Mouse (Mus musculus): ENCODE data around the gene Nfatc2. TPM values are rescaled to one million over a fixed set of nuclear protein-coding genes. Genes with fewer than 3 reads are reported as not detected.

Nfatc2 gene
- total and polyA plus RNA-seq, 2 experiments from 2014 or later, result 7.3 to 7.4 TPM

GRCm38 (mm10) chr2:168579109-168579508, 22.3 kb downstream of the Nfatc2 start:
- Histone ChIP-seq H3K4me2 (ENCODE audit: low read depth, low read length) (no peak overlapping the region), H3K9ac (replicated peaks; ENCODE audit: low read depth, low read length) (no peak overlapping the region), H3K36me3 (replicated peaks; ENCODE audit: control insufficient read depth, insufficient read depth, low read length) (no peaks in the 10 kb centered on the region), H3K27ac (ENCODE audit: low read depth) (no peak overlapping the region), H3K4me1 (ENCODE audit: control insufficient read depth, insufficient read depth) (peaks cover 61% of the 10 kb centered on the region), H3K27me3 (ENCODE audit: control insufficient read depth, insufficient read depth, low read length) (no peaks in the 10 kb centered on the region), H3K9me3 (replicated peaks; ENCODE audit: control insufficient read depth, low read length) (no peaks in the 10 kb centered on the region), H3K4me3 (ENCODE audit: low read depth, low read length) (no peak overlapping the region)
- ATAC-seq (ENCODE audit: insufficient read depth, low read depth) (no peak), DNase-seq (ENCODE audit: low spot score) (no peak)
- no peak for TF ChIP-seq CTCF (IDR thresholded peaks at IDR 0.05; ENCODE audit: low read depth)
- no peak for TF ChIP-seq EP300 (IDR thresholded peaks at IDR 0.05; ENCODE audit: low read depth)
- WGBS, result 65% methylated on average over 3 of the region's 3 CpGs

GRCm38 (mm10) chr2:168578132-168578531, 23.3 kb downstream of the Nfatc2 start:
- Histone ChIP-seq H3K27ac (ENCODE audit: low read depth) (no peak overlapping the region), H3K4me1 (ENCODE audit: control insufficient read depth, insufficient read depth) (peaks cover 57% of the 10 kb centered on the region), H3K4me3 (ENCODE audit: low read depth, low read length) (no peak overlapping the region), H3K4me2 (ENCODE audit: low read depth, low read length) (no peak overlapping the region), H3K9me3 (replicated peaks; ENCODE audit: control insufficient read depth, low read length) (no peaks in the 10 kb centered on the region), H3K27me3 (ENCODE audit: control insufficient read depth, insufficient read depth, low read length) (no peaks in the 10 kb centered on the region), H3K9ac (replicated peaks; ENCODE audit: low read depth, low read length) (0 out of 2 replicates have a peak overlapping the region, but pooled peaks have one; percentile 23), H3K36me3 (replicated peaks; ENCODE audit: control insufficient read depth, insufficient read depth, low read length) (no peaks in the 10 kb centered on the region)
- peak; percentile 32; the same call in 1 of the 2 replicates for ATAC-seq (ENCODE audit: insufficient read depth, low read depth)
- DNase-seq (ENCODE audit: low spot score), result no peak
- 54% methylated on average over 9 of the region's 9 CpGs for WGBS
- TF ChIP-seq CTCF (IDR thresholded peaks at IDR 0.05; ENCODE audit: low read depth) (no peak), EP300 (IDR thresholded peaks at IDR 0.05; ENCODE audit: low read depth) (no peak)

GRCm38 (mm10) chr2:168577381-168577780, 24.1 kb downstream of the Nfatc2 start:
- Histone ChIP-seq H3K36me3 (replicated peaks; ENCODE audit: control insufficient read depth, insufficient read depth, low read length) (no peaks in the 10 kb centered on the region), H3K9me3 (replicated peaks; ENCODE audit: control insufficient read depth, low read length) (no peaks in the 10 kb centered on the region), H3K27ac (ENCODE audit: low read depth) (no peak overlapping the region), H3K4me3 (ENCODE audit: low read depth, low read length) (no peak overlapping the region), H3K9ac (replicated peaks; ENCODE audit: low read depth, low read length) (0 out of 2 replicates have a peak overlapping the region, but pooled peaks have one; percentile 23), H3K27me3 (ENCODE audit: control insufficient read depth, insufficient read depth, low read length) (no peaks in the 10 kb centered on the region), H3K4me2 (ENCODE audit: low read depth, low read length) (no peak overlapping the region), H3K4me1 (ENCODE audit: control insufficient read depth, insufficient read depth) (peaks cover 54% of the 10 kb centered on the region)
- DNase-seq (ENCODE audit: low spot score), result no peak
- TF ChIP-seq EP300 (IDR thresholded peaks at IDR 0.05; ENCODE audit: low read depth) (no peak), CTCF (IDR thresholded peaks at IDR 0.05; ENCODE audit: low read depth) (no peak)
- WGBS, result 66% methylated on average over 7 of the region's 7 CpGs
- no peak for ATAC-seq (ENCODE audit: insufficient read depth, low read depth)

GRCm38 (mm10) chr2:168575834-168576233, 25.6 kb downstream of the Nfatc2 start:
- peaks cover 51% of the 10 kb centered on the region for H3K4me1 ChIP-seq (ENCODE audit: control insufficient read depth, insufficient read depth)
- no peak overlapping the region for H3K27ac ChIP-seq (ENCODE audit: low read depth)
- no peak overlapping the region for H3K4me2 ChIP-seq (ENCODE audit: low read depth, low read length)
- H3K9me3 ChIP-seq (replicated peaks; ENCODE audit: control insufficient read depth, low read length), result no peaks in the 10 kb centered on the region
- 88% methylated on average over 5 of the region's 5 CpGs for WGBS
- TF ChIP-seq CTCF (IDR thresholded peaks at IDR 0.05; ENCODE audit: low read depth) (no peak), EP300 (IDR thresholded peaks at IDR 0.05; ENCODE audit: low read depth) (no peak)
- no peak overlapping the region for H3K9ac ChIP-seq (replicated peaks; ENCODE audit: low read depth, low read length)
- DNase-seq (ENCODE audit: low spot score) (no peak), ATAC-seq (ENCODE audit: insufficient read depth, low read depth) (no peak)
- H3K4me3 ChIP-seq (ENCODE audit: low read depth, low read length), result no peak overlapping the region
- no peaks in the 10 kb centered on the region for H3K27me3 ChIP-seq (ENCODE audit: control insufficient read depth, insufficient read depth, low read length)
- peaks cover 7% of the 10 kb centered on the region; the same call in 1 of the 2 replicates for H3K36me3 ChIP-seq (replicated peaks; ENCODE audit: control insufficient read depth, insufficient read depth, low read length)

- Histone ChIP-seq H3K4me3 (ENCODE audit: low read depth, low read length) (no peak overlapping the region), H3K9ac (replicated peaks; ENCODE audit: low read depth, low read length) (no peak overlapping the region), H3K27me3 (ENCODE audit: control insufficient read depth, insufficient read depth, low read length) (no peaks in the 10 kb centered on the region), H3K36me3 (replicated peaks; ENCODE audit: control insufficient read depth, insufficient read depth, low read length) (peaks cover 16% of the 10 kb centered on the region), H3K9me3 (replicated peaks; ENCODE audit: control insufficient read depth, low read length) (no peaks in the 10 kb centered on the region), H3K4me2 (ENCODE audit: low read depth, low read length) (no peak overlapping the region), H3K27ac (ENCODE audit: low read depth) (peak overlapping the region; percentile 37; the same call in 1 of the 2 replicates), H3K4me1 (ENCODE audit: control insufficient read depth, insufficient read depth) (peaks cover 43% of the 10 kb centered on the region)
- TF ChIP-seq EP300 (IDR thresholded peaks at IDR 0.05; ENCODE audit: low read depth), result no peak
- no peak for TF ChIP-seq CTCF (IDR thresholded peaks at IDR 0.05; ENCODE audit: low read depth)
- 48% methylated on average over 10 of the region's 10 CpGs for WGBS
- ATAC-seq (ENCODE audit: insufficient read depth, low read depth) (no peak), DNase-seq (ENCODE audit: low spot score) (no peak)
Measured at GRCm38 (mm10) chr2:168574934-168575333, 26.5 kb downstream of the Nfatc2 start.

- Histone ChIP-seq H3K36me3 (replicated peaks; ENCODE audit: control insufficient read depth, insufficient read depth, low read length) (peaks cover 25% of the 10 kb centered on the region), H3K4me2 (ENCODE audit: low read depth, low read length) (no peak overlapping the region), H3K9ac (replicated peaks; ENCODE audit: low read depth, low read length) (no peak overlapping the region), H3K4me1 (ENCODE audit: control insufficient read depth, insufficient read depth) (peaks cover 33% of the 10 kb centered on the region), H3K9me3 (replicated peaks; ENCODE audit: control insufficient read depth, low read length) (no peaks in the 10 kb centered on the region), H3K4me3 (ENCODE audit: low read depth, low read length) (no peak overlapping the region), H3K27ac (ENCODE audit: low read depth) (no peak overlapping the region), H3K27me3 (ENCODE audit: control insufficient read depth, insufficient read depth, low read length) (no peaks in the 10 kb centered on the region)
- ATAC-seq (ENCODE audit: insufficient read depth, low read depth) (no peak), DNase-seq (ENCODE audit: low spot score) (no peak)
- WGBS, result 68% methylated on average over 3 of the region's 3 CpGs
- no peak for TF ChIP-seq EP300 (IDR thresholded peaks at IDR 0.05; ENCODE audit: low read depth)
- no peak for TF ChIP-seq CTCF (IDR thresholded peaks at IDR 0.05; ENCODE audit: low read depth)
Measured at GRCm38 (mm10) chr2:168573866-168574265, 27.6 kb downstream of the Nfatc2 start.

Data from heart, postnatal 0 days (tissue).